Mouse (Mus musculus): ENCODE measurements around the gene Plekhb2.

GRCm38 (mm10) chr1:34811581-34811980 is 38.2 kb upstream of the Plekhb2 start:
- TF ChIP-seq POLR2A (IDR thresholded peaks at IDR 0.05; ENCODE audit: borderline replicate concordance, low read depth, low read length) (no peak), CTCF (IDR thresholded peaks at IDR 0.05; ENCODE audit: low read depth, low read length) (no peak)

Measured in bone marrow macrophage, adult 2 months (primary cell).